Mouse (Mus musculus): ENCODE data around the gene Nampt. TPM values are rescaled to one million over a fixed set of nuclear protein-coding genes. Genes with fewer than 3 reads are reported as not detected.

The Nampt gene
- polyA plus RNA-seq (2012; rRNA removed), result 30.5 and 35.7 TPM in 2 replicates

DNA sequence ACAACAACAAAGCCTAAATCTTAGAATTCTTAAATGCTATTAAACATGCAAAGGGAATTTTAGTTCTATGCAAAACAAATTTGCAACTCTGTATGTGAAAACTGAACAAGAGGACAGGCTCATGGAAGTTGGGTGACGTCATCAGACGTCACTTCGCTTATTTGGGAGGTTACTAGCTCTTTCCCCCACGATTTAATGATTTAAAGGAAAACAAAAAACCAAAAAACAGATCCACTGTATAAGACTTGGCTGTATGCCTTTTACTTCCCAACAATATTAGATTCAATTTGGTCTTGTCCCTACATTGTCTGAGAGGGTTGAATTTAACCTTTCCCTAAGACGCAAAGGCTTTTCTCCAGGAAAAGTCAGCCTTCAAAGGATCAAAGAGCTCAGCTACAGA lies at the start of gene Nampt:
Gene Nampt (plus strand): TSS at position 130 of the 400 bp plus-strand sequence.
- peak in 1 of 2 experiments; percentile 34 for DNase-seq (ENCODE audit: extremely low spot score in 1 of 2, low spot score in 1 of 2)

- no peak for DNase-seq (ENCODE audit: extremely low spot score in 1 of 2, low spot score in 1 of 2)
These were observed 48.6 kb upstream of the Nampt start for GRCm38 (mm10) chr12:32770766-32771165.

DNA sequence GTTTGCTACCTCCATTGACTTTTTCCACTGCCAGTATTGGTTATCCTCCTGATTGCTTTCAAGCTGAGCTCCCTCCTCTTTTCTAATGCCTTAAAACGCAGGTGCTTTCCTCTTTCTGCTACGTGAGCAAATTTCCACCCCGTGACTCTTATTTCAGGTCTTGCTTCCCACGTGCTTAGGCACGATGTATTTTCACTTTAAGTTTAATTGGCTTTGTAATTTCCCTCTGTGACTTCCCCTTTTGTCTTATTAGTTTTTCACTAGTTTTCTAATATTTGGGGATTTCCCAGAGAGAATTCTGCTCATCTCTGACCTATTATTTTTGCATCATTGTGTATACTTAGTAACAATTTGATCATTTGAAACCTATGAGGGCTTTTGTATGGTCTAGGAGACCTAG lies 44.8 kb upstream of the Nampt start:
- no peak for DNase-seq (ENCODE audit: extremely low spot score in 1 of 2, low spot score in 1 of 2)

DNA sequence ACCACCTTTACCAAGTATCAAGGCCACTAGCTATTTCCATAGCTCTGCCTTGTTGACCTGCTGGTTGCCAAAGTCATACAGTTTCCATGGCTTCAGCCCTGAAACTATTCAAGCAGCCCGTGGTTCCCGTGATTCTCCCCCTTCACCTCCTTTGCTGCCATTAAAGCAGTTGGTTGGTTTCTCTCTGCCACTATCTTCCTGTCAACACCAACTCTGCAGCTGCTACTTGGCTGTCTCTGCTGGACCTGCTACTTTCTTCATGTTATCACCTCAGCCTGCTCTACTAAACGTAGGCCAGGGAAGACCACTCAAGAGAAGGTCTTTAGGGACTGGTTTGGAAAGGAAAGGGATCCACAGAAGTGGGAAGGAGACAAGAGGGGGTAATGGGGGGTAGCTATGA lies 30.3 kb upstream of the Nampt start:
- DNase-seq (ENCODE audit: extremely low spot score in 1 of 2, low spot score in 1 of 2), result no peak

GRCm38 (mm10) chr12:32795765-32796471 lies 23.4 kb upstream of the Nampt start:
- DNase-seq (ENCODE audit: extremely low spot score in 1 of 2, low spot score in 1 of 2), result no peak

DNA sequence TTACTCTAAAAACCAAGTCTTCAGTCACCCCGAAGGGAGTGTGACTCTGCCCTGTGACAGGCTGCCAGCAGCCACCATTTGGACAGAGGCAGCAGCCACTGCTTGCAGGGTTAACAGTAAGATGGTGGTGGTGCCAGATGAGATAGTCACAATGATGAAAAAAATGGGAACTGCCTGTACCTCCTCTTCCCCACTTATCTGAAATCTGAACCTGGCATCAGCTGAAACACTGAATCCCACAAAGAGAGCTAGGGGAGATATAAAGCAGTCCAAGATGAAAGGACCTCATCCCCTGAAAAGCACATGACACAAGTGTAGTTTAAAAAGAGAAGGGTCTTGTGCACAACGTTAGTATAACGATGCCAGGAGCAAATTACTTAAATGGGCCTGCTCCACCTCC lies 21.9 kb upstream of the Nampt start:
- no peak for DNase-seq (ENCODE audit: extremely low spot score in 1 of 2, low spot score in 1 of 2)

GRCm38 (mm10) chr12:32801078-32801477 lies 18.3 kb upstream of the Nampt start:
- DNase-seq (ENCODE audit: extremely low spot score in 1 of 2, low spot score in 1 of 2), result no peak

GRCm38 (mm10) chr12:32805559-32805958 lies 13.8 kb upstream of the Nampt start:
- DNase-seq (ENCODE audit: extremely low spot score in 1 of 2, low spot score in 1 of 2), result no peak

DNA sequence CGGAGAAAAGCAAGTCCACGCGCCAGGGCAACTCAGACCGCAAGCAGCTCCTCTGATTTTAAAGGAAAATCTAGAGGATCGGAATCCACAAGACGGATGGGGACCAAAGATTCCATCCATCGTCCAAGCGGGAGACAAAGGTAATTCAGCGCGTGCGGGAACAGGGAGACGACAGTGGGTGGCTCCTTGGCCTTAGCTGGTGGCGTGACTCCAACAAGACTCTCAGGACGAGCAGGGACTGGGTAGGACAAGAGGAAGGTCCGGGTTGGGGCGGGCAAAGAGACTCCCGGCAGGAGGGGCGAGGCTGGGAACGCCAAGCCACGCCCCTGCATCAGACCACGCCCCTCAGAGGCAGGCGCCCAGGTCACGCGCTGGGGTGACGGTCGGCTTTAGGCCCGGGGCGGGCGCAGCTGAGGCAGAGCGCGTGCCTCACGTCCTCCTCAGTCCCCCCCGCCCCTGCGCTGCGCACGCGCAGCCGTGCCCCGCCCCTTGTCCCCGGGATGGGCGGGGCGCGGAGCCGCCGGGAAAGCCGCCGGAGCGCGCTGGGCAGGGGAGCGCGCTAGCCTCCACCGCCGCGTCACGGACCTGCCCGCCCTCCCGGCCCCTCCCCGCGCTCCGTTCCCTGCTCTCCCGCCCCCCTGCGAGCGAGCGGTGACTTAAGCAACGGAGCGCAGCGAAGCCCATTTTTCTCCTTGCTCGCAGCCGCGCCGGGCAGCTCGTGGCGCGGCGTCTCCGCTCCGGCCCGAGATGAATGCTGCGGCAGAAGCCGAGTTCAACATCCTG lies 669 bp downstream of the Nampt start:
- DNase-seq (ENCODE audit: extremely low spot score in 1 of 2, low spot score in 1 of 2), result peak; percentile 94 to 97

GRCm38 (mm10) chr12:32820688-32821503 lies 1.6 kb downstream of the Nampt start:
- peak; percentile 16 to 57 for DNase-seq (ENCODE audit: extremely low spot score in 1 of 2, low spot score in 1 of 2)

DNA sequence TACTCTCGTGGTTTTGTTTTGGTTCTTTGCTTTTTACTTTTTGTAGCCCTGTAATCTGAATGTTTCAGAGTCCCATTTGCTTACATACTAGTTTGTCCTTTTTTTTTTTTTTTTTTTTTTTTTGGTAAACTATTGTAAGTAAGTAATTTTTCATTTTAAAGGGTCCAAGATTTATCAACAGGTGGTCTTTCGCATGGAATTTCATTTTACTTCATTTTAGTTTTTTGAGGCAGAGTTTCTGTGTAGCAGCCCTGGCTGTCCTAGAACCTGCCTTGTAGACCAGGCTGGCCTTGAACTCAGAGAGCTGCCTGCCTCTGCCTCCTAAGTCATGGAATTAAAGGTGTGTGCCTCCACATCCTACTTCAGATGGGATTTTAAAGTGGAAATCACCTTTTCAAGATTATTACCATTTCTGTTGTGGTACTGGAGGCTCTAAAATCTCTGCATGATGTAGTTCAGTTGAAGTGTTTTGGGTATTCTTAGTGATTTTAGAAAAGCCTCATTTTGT lies 2.2 kb downstream of the Nampt start:
- DNase-seq (ENCODE audit: extremely low spot score in 1 of 2, low spot score in 1 of 2), result no peak

- DNase-seq (ENCODE audit: extremely low spot score in 1 of 2, low spot score in 1 of 2), result no peak
These were observed 2.7 kb downstream of the Nampt start for GRCm38 (mm10) chr12:32822066-32822465.

DNA sequence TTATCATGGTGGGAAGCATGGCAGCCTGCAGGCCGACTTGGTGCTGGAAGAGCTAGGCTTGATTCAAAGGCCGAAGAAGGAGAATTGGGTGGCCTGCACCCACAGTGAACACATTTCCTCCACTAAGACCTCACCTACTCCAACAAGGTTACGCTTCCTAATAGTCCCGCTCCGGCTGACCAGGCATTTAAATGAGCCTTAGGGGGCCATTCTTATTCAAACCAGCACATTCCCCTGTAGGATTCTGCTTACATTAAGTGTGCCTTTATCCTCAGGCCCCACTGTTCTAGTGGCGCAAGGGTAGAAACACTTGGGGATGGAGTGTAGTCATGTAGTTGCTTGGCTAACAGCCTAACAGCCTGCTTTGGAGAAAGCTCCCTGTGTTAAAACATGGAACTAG lies 5.2 kb downstream of the Nampt start:
- DNase-seq (ENCODE audit: extremely low spot score in 1 of 2, low spot score in 1 of 2), result no peak

DNA sequence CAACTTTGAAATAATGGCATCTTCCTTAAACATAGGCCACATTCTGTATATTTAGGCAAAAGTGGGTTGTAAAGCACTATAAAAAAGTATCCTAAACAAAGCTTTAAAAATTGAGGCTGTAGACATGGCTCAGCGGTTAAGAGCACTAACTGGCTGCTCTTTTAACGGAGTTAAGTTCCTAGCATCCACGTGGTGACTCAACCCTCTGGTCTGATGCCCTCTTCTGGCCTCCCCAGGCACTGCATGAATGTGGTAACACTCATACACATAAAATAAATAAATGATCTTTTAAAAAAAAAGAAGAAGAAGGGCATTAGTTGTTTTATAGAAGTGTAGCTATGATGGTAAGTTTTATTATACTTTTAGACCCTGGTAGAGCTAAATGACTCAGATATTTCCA lies 7.6 kb downstream of the Nampt start:
- DNase-seq (ENCODE audit: extremely low spot score in 1 of 2, low spot score in 1 of 2), result peak in 1 of 2 experiments; percentile 63

GRCm38 (mm10) chr12:32828137-32828760 lies 8.9 kb downstream of the Nampt start:
- DNase-seq (ENCODE audit: extremely low spot score in 1 of 2, low spot score in 1 of 2), result peak in 1 of 2 experiments; percentile 10

GRCm38 (mm10) chr12:32829321-32830090 lies 10.2 kb downstream of the Nampt start:
- DNase-seq (ENCODE audit: extremely low spot score in 1 of 2, low spot score in 1 of 2), result no peak

DNA sequence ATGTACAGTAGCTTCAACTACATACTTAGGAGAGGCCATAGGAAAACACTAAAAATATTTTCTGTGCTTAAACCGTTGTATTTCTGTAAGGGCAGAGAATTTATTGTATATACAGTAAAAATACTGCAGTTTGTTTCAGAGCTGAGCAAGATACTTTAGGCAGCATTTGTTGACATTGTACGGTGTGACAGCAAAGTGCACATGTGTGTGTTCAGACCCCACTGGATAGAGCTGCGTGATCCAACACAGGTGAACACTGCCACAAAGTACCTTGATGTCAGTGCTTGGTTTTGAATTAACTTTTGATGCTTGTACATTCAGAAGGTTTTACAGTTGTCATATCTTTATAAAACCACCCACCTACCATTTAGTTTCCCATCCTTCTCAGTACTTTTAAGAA lies 12.7 kb downstream of the Nampt start:
- DNase-seq (ENCODE audit: extremely low spot score in 1 of 2, low spot score in 1 of 2), result no peak

DNA sequence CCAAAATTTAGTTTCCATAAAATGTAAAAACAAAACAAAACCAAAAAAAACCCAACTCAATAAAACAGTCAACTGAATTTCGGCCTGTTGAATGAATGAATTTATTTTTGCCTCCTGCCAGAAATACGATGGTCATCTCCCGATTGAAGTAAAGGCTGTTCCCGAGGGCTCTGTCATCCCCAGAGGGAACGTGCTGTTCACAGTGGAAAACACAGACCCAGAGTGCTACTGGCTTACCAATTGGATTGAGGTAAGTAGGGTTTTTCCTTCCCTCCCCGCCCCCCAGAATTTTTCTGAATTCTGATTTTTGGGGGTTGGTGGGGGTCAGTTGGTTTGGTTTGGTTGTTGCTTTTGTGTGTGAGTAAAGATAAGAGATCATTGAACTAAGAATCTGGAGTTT lies 15.4 kb downstream of the Nampt start:
- DNase-seq (ENCODE audit: extremely low spot score in 1 of 2, low spot score in 1 of 2), result no peak

DNA sequence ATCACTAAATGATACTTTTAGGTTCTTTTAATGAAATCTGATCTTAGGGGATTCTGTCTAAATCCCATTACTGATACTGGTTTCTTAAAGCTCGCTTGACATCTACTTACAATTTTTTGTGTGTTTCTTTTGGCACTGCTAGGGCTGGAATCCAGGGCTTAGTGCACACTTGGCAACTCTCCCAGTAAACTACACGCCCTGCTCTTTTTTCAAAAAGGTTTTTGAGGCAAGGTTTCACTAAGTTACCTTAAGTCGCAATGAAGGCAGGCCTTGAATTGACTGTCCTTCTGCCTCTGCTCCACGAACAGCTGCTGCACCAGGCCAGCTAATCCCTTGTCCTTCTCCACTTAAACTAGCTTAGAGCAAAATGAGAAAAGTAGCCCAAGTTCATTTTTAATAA lies 15.9 kb downstream of the Nampt start:
- DNase-seq (ENCODE audit: extremely low spot score in 1 of 2, low spot score in 1 of 2), result peak in 1 of 2 experiments; percentile 18

- no peak for DNase-seq (ENCODE audit: extremely low spot score in 1 of 2, low spot score in 1 of 2)
These were observed 19.1 kb downstream of the Nampt start for GRCm38 (mm10) chr12:32838406-32838805.

All from frontal cortex, adult 2 months (tissue).